Mouse (Mus musculus) cerebellum, adult 2 months (tissue): Measurements from ENCODE around the gene Uimc1. TPM values are rescaled to one million over a fixed set of nuclear protein-coding genes. Genes with fewer than 3 reads are reported as not detected.
"Not testable (repeated sequence)": the region's sequence is repeated elsewhere in the genome, so short reads cannot be mapped to it uniquely, and the experiment has no call there.

Experiments used
- DNase-seq, 2 experiments: peaks; one replicate each; pipeline ENCODE4 v3.0.0; 2021
- H3K27ac ChIP-seq: fragments of 200-500 bp; 2 replicates; pipeline ENCODE4 v1.5.1; 2012; ENCODE audit warnings: low read length, control low read depth, inconsistent platforms; ENCODE audit not compliant: insufficient read depth
- H3K27me3 ChIP-seq: fragments of 200-500 bp; 2 replicates; pipeline ENCODE4 v1.6.1; 2012; ENCODE audit warnings: inconsistent platforms, mild to moderate bottlenecking, low read length, moderate library complexity; ENCODE audit not compliant: control insufficient read depth, insufficient read depth
- H3K4me1 ChIP-seq: fragments of 200-500 bp; 2 replicates; pipeline ENCODE4 v1.6.1; 2011; ENCODE audit warnings: low read length; ENCODE audit not compliant: control insufficient read depth, insufficient read depth
- H3K4me3 ChIP-seq: fragments of 200-500 bp; replicated peaks from 2 replicates; pipeline ENCODE3; 2011; ENCODE audit warnings: mild to moderate bottlenecking, low read depth, low read length, control low read depth; ENCODE audit not compliant: insufficient read depth
- CTCF ChIP-seq: fragments of 200-500 bp; IDR thresholded peaks from 2 replicates; pipeline ENCODE4 v1.5.1; 2011; ENCODE audit warnings: low read depth, mild to moderate bottlenecking, control low read depth, low read length, moderate library complexity, borderline replicate concordance; ENCODE audit not compliant: insufficient read depth
- POLR2A ChIP-seq: fragments of 200-500 bp; IDR thresholded peaks from 2 replicates; pipeline ENCODE4 v1.6.1; 2011; ENCODE audit warnings: low read length, control low read depth, borderline replicate concordance; ENCODE audit not compliant: insufficient read depth
- WGBS: fragments of 180-500 bp; shearing (Covaris S2); methylation state at CpG from one replicate; pipeline ENCODE4 v1.1.7; 2018; 5-methylcytosine and 5-hydroxymethylcytosine counted together
- polyA plus RNA-seq: library from polyadenylated mRNA; depleted of rRNA; stranded (reverse); fragments of >200 nt; gene quantifications from 2 replicates; pipeline ENCODE4 v1.2.3, GENCODE M21; 2012

Uimc1 gene
- polyA plus RNA-seq, 1 experiment, result 24.0 TPM

DNA sequence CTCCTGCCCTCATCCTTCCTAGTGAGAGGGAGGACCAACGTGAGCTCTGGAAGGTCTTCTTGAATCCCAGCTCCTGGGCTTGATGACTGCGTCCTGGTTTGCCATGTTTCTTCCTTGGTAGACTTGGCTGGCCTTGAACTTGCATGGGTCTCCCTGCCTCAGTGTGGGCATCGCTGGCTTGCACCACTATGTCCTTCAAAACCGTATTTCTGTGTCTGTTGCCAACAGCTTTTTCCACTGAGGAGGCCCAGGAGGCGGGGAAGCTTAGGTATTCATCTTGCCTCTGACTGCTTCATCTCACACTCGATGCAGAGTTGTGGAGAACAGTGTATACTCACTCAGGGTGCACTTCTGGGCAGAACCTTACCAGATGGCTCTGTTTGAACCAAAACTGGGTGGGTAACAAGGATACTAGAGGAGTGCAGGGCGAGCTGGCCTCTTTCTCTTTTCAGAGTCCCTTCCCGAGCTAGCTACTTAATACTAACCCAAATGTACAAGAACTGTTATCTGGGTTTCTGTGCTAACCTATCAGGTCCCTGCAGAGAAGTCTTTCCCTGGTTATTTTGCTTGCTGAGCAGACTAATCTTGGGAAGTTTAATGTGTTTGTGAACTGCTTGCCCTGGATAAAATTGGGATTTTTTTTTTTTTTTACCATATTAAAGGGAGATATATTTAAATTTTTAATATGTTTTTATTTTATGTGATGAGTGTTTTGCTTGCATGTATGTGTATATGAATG is 6.0 kb upstream of the Uimc1 start:
- 7% methylated on average over 8 of the region's 8 CpGs for WGBS
- DNase-seq, result peak; percentile 28 to 33

DNA sequence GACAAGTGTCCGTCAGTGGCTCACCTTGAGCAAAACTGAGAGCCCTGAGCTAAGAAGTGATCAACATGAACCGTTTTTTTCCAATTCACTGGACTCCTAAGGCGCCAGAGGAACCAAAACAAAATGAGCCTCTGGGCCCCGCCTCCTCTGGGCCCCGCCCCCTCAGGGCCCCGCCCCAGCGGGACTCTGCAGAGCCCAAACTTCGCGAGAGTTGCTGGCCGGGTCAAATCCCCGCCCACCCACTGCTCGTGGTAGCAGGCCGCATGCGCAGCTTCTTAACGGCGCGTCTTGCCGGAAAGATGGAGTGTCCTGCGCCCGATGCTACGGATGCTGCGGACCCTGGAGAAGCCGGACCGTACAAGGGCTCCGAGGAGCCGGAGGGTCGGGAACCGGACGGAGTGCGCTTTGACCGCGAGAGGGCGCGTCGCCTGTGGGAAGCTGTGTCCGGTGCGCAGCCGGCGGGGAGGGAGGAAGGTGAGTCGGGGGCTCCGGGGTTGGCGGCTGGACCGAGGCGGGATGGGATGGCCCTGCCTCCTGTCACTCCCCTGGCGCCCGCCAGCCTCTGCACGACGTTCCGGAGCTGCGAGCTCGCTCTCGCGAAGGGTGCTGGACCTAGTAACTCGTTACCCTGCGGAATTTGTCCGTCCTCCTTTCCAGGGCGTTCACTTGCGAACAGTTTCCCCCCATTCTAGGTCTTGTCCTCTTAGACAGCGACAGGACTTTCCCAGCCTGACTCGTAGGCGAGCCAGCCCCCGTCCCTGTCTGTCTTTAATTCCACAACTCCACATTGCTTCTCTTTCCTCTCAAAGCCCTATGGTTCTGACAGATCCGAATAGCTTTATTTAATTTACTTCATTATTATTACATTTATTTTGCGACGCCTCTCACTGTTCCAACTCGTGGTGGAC is 5.2 kb upstream of the Uimc1 start, which contains the start of gene Zfp346:
Zfp346 (plus strand) TSS at position 267 of the 908 bp plus-strand sequence.
- peak; percentile 98 for TF ChIP-seq POLR2A
- TF ChIP-seq CTCF, result peak; percentile 24; the same call in 1 of the 2 replicates
- peak; percentile 96 for DNase-seq
- H3K4me3 ChIP-seq, result peak within 1 kb of the TSS; percentile 69
- H3K27ac ChIP-seq, result peak within 1 kb of the TSS; percentile 15
- H3K27me3 ChIP-seq, result no peaks in the 10 kb centered on the region
- peaks cover 4% of the 10 kb centered on the region for H3K4me1 ChIP-seq
- WGBS, result under 1% methylated on average over 66 of the region's 66 CpGs

More for the DNA sequence above, 6.0 kb upstream of the Uimc1 start:
- TF ChIP-seq CTCF (no peak), POLR2A (no peak)
- H3K4me3 ChIP-seq, result peak overlapping the region; percentile 69
- peaks cover 4% of the 10 kb centered on the region for H3K4me1 ChIP-seq
- H3K27me3 ChIP-seq, result no peaks in the 10 kb centered on the region
- no peak overlapping the region for H3K27ac ChIP-seq

- peaks cover 4% of the 10 kb centered on the region for H3K4me1 ChIP-seq
- H3K27me3 ChIP-seq, result no peaks in the 10 kb centered on the region
- no peak for TF ChIP-seq CTCF
- TF ChIP-seq POLR2A, result no peak
- H3K4me3 ChIP-seq, result no peak overlapping the region
- DNase-seq, result no peak
- H3K27ac ChIP-seq, result no peak overlapping the region
- WGBS, result 67% methylated on average over 2 of the region's 2 CpGs
Measured at GRCm38 (mm10) chr13:55103351-55103750, 3.3 kb upstream of the Uimc1 start.

GRCm38 (mm10) chr13:55102366-55102765 is 2.3 kb upstream of the Uimc1 start:
- no peak overlapping the region for H3K4me3 ChIP-seq
- TF ChIP-seq CTCF (no peak), POLR2A (no peak)
- H3K27ac ChIP-seq, result no peak overlapping the region
- DNase-seq, result no peak
- WGBS, result 94% methylated on average over 3 of the region's 3 CpGs
- no peaks in the 10 kb centered on the region; the same call in 1 of the 2 replicates for H3K4me1 ChIP-seq
- H3K27me3 ChIP-seq, result no peaks in the 10 kb centered on the region

DNA sequence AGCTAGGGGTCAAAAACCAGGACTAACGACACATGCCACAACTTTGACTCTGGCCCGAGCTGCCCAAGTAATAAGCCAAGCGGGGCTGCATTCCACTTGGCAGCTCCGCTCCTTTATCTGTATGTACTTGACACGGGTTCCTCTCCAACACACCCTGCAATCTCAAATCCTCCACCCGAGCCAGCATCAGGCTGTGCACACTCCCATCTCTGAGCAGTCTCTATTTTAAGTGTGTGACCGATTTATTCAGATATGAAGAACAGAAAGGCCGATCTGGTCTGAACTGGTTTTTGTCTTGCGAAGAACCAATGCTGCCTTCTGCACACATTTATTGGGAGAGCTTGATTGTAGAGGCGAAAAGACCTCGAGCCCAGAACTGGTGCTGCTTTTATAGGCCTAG is 1.5 kb upstream of the Uimc1 start:
- no peak overlapping the region for H3K4me3 ChIP-seq
- WGBS, result 89% methylated on average over 11 of the region's 11 CpGs
- H3K27ac ChIP-seq, result no peak overlapping the region
- no peaks in the 10 kb centered on the region; the same call in 1 of the 2 replicates for H3K4me1 ChIP-seq
- no peaks in the 10 kb centered on the region for H3K27me3 ChIP-seq
- DNase-seq, result no peak
- TF ChIP-seq POLR2A (no peak), CTCF (no peak)

DNA sequence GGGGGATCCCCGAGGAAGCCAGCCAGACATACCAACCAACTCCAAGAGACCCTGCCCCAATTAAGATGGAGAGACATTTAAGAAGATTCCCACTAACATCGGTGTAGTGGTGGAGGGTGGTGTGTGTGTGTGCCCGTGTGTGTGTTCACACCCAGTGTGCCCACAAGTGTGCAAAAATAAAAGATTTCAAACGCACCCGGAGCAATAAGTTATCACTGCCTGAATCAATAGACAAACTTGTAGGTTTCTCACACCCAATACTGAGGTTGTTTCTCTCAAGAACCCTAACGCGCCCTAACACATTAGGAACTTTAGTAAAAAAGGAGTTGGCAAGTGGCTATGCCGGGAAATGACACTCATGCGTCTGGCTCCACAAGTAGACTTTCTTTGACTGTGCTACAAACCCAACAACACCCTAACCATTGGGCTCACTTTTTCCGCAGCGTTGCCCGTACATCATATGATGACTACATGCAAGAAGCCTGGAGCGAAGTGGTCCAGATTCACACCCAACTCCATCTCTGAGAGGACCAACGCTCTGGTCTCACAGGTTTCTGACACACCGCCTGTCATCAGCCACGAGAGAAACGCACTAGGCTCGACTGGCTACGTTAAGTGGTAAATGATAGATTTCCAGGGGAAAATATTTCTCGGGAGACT is 904 bp downstream of the Uimc1 start:
- peak overlapping the region; percentile 78 for H3K4me3 ChIP-seq
- DNase-seq, result peak in 1 of 2 experiments; percentile 22
- peak overlapping the region; percentile 12; the same call in 1 of the 2 replicates for H3K27ac ChIP-seq
- no peaks in the 10 kb centered on the region for H3K4me1 ChIP-seq
- WGBS, result 22% methylated on average over 20 of the region's 20 CpGs
- no peaks in the 10 kb centered on the region for H3K27me3 ChIP-seq
- TF ChIP-seq POLR2A (no peak), CTCF (no peak)

DNA sequence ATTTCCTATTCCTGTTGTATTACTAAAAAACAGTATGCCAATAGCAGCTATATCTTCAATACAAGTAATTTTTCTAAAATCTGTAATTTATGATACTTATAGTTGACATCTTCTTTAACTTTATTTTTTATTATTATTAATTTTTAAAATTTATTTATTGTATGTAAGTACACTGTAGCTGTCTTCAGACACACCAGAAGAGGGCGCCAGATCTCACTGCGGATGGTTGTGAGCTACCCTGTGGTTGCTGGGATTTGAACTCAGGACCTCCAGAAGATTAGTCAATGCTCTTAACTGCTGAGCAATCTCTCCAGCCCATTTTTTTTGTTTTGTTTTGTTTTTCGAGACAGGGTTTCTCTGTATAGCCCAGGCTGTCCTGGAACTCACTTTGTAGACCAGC is 2.3 kb downstream of the Uimc1 start:
- H3K27ac ChIP-seq, H3K27me3 ChIP-seq, DNase-seq, H3K4me3 ChIP-seq, H3K4me1 ChIP-seq: not testable (repeated sequence)
- 89% methylated on average over 3 of the region's 3 CpGs for WGBS
- 0 out of 2 replicates have a peak, but pooled peaks have one; percentile 4 for TF ChIP-seq CTCF
